Mouse (Mus musculus): Measurements from ENCODE around the gene Cd200r1. TPM values are rescaled to one million over a fixed set of nuclear protein-coding genes. Genes with fewer than 3 reads are reported as not detected.

Cd200r1 gene
- total RNA-seq (2021): not detected

DNA sequence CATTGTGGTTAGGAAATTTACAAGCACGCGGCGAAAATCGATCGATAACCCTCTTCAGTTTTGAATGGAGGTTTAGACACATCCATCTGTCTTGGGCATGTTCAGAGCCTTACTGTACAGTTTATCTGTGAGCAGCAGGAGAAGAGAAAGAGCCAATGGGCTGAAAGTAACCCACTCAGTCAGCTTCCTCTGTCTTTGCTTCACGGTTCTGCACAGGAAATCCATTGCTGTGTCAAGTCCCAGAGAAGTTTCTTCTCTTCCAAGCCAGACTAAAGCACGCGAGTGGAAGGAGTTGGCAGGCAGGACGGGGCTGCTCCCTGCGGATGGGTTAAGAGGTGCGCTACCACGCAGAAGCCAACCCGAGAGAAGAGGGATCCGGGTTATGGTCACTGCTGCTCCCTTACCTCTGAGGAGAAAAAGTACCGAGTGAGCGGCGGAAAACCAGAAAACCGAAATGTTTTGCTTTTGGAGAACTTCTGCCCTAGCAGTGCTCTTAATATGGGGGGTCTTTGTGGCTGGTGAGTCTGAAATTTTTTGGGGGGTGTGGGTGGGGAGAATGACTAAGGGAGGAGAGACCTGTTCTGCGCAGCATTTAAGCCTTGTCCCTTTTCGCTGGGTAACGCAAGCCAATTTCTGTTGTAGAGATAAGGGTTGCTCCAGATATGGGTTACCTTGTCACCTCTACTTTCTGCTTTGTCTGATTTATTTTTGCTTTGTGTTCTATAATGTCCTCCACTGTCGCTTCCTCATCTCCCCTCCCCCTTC lies at the start of gene Cd200r1:
TSS of gene Cd200r1 (plus strand) at position 182 of the 765 bp plus-strand sequence.
- intact Hi-C loops (cut with DNase I): loop anchor here (5.0 to 10.0 kb wide), 2 partner anchors 327 to 359 kb away; partner anchors contain the start of gene Ccdc80
- DNase-seq: no peak

DNA sequence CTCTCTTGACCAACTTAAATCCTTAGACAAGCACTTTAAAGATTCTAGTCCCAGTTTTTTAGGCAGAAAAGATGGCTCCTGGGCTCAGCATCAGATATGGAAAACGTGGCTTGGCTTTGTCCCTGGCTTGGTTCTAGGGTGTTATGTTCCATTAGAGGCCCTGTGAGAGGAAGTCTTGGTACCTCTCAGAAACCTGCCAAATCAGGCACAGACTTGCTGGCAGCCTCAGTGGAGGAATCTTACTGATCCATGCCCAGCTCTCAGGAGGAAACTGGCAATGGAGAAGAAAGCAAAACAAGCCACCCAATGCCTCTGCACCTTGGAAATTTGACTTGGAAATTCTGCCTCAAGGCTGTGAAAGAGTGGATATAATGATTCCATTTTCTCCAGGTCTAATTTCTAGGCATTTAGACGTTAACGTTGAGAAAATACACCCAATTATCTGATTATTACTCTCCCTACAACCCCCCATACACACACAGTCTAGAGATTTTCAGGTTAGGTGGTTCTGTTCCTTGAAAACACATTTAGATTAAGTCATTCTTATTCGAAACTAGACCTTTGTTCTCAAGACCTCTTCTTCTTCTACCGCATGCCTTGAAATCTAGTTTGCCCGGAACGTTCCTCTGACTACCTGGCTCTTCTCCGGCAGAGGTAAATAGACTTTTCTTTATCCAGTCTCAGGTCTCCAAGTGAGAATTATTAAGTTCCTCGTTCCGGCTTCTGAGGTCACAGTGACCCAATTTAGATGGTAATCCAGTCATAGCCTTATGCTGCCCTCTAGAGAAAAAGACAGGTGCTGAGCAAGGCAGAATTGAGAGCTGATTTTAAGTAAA lies 49.0 kb upstream of the Cd200r1 start:
- intact Hi-C loops (cut with DNase I): loop anchor here (10.0 kb wide), 1 partner anchor 232 kb away; no protein-coding TSS in a partner anchor
- DNase-seq: no peak

DNA sequence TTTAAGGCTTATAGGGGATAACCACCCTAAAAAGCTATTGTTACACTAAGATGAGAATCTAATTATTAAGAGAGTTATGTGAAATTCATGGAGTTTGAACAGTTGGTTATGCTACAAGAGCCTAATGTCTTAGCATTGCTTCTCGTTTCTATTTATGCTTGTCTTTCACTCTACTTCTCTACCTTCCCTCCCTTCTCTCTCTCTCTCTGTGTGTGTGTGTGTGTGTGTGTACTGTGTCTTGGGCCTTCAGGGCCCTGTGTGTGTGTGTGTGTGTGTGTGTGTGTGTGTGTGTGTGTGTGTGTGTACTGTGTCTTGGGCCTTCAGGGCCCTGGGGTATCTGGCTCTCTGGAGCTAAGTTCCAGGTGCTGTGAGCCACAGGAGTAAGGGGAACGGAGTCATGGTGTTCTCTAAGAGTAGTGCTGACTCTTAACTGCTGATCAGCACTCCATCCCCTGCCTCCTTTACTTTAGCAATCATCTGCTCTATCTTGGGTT lies 48.3 kb upstream of the Cd200r1 start:
- no peak for DNase-seq
- intact Hi-C loops (cut with DNase I): loop anchor here (10.0 kb wide), 1 partner anchor 232 kb away; no protein-coding TSS in a partner anchor

DNA sequence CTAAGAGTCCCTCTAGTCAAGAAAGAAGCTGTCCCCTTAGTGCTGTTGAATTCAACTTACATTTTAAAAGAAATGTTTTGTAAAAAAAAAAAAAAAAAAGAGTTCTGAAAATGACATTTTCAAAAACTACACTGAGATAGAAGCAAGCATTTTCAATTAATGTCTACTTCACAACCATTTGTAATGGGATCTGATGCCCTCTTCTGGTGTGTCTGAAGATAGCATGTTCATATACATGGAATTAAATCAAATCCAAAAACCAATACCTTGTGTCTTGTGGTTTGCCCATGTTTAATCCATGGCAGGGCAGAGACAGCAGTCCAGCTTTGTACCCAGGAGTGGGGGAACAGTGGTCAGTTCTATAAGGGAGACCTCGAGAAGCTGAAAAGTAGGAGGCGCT lies 47.7 kb upstream of the Cd200r1 start:
- DNase-seq: no peak
- intact Hi-C loops (cut with DNase I): loop anchor here (10.0 kb wide), 1 partner anchor 233 kb away; no protein-coding TSS in a partner anchor

DNA sequence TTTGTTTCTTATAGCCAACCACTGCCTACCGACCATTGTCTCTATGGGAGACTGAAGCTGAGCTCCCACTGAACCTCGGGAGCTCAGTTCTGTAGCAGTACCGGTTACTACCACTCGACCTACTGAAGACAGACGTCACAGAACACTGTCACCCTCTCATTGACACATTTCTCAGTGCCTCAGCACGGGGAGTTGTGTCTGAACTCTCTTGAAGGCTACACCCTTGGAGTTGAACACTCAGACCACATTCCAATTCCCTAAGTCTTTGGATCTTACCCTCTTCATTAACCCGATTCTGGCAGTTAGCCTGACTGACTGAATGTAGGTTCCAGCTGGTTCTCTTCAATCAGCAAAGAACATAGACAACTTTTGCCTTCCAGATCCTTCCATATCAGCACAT lies 46.2 kb upstream of the Cd200r1 start:
- no peak for DNase-seq
- intact Hi-C loops (cut with DNase I): loop anchor here (10.0 kb wide), 1 partner anchor 235 kb away; no protein-coding TSS in a partner anchor

DNA sequence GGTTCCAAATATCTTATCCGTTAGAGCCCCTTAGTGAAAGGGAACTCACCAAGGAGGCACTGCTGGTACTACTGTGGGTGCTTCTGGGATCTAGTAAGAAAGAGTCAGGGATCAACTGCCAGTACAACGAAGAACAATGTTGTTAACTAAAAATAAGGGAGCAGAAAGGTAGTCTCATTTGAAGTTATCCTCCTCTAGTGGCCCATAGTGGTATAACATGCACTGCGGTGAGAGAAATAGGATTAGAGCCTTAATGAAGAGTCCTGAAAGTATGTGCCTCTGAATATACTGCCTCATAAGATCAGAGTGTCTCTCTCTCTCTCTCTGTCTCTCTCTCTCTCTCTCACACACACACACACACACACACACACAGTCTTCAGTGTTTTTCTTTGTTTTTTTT lies 45.0 kb upstream of the Cd200r1 start:
- no peak for DNase-seq
- intact Hi-C loops (cut with DNase I): no loop called here

DNA sequence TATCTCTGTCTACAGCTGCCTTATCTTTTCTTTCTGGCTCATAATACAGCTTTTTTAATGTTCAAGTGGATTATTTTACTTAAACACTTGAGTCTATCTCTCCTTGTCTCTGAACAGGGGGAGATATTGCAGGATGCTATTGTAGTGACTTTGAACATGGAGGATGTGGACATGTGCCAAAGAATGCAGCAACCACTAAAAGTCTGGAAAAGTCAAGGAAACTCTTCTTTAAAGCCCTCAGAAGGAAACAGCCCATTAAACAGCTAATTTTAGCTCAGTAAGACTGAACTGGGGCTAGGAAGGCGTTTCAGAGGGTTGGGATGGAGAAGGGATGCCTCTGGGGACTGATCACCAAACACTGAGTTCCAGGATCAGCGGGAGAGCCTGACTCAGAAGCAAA lies 42.9 kb upstream of the Cd200r1 start:
- DNase-seq: no peak
- intact Hi-C loops (cut with DNase I): no loop called here

DNA sequence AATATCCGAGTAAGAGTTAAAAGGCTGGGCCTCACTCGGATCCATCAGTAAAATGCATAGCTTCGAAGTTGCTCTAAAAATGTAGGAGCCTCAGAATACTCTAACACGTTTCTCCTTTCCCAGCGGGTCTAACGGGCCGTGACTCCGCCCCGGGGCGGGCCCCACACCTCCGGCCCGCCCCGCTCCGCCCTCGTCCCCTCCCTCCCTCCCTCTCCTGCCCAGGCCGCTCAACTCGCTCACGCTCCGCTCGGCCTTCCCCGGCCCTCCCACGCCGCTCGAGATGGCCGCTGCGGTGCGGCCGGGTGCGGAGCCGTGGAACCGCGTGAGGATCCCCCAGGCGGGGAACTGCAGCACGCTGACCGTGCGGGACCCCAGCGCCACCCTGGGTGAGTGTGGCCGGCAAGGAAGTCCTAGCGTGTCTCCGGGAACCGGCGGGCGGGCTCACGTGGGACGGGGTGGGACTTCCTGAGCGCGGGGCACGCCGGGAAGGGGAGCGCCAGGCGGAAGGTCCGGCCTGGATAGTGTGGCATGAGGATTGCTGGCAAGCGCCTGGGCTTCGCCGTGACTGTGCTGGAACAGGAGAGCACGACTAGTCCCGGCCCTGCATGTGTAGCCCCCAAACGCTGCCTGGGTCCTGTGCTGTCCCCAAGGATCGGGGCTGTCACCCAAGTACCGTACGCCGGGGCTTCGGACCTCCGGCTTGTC lies 41.3 kb upstream of the Cd200r1 start, which contains the start of gene Nepro:
TSS of gene Nepro (plus strand) at position 219 of the 705 bp plus-strand sequence.
- intact Hi-C loops (cut with DNase I): no loop called here
- peak; percentile 94 for DNase-seq

DNA sequence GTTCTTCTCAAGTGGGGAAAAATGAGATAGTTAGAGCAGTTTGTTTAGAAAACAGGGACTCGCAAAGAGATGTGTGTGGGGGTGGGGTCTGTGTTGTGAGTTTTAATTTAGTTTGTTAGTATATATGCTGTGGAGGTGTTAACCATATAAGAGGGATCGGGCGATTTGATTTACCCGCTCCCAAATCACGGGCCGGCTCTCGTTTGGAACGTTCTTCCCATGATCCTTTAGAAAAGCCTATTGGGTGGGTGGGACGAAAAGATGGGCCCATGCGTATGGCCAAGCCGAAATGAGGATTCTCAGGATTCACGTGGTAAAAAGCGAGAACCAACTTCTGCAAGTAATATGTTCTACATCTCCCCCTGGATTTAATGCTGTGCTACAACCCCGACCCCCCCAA lies 40.7 kb upstream of the Cd200r1 start:
- peak; percentile 34 for DNase-seq
- intact Hi-C loops (cut with DNase I): no loop called here

DNA sequence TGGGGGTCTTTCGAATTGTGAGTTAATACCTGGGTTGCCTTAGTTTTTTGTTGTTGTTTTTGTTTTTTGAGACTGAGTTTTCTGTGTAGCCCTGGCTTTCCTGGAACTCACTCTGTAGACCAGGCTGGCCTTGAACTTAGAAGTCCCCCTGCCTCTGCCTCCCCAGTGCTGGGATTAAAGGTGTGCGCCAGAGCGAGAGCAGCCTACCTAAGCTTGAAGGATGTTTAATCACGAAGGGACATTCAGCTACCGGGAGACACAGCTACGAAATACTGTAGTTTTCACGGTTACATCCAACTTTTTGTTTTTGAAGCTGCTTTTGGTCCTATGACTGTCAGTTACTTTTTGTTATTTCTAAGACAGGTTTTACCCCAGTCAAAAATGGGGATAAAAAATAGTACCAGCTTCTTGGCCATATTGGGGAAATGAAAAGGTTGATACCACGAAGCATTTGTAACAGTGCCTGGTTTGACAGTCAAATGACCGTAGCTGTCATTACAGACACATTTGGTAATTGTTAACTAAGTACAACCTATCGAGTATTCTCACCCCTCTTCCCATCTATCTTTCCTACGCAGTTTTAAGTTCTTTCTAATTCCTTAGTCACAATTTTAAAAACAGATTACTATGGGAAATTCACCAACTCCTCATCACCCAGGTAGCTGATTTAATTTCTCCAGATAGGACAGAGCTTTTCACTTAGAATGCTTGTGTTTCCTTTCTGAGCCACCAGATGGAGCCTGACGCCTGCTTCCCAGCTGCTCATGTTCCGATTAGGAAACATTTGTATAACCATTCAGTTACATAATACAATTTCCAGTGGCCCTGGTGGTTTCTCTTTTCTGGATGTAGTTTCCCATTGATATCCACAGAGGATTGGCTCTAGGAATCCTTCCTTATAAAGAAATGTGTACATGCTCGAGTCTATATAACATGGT lies 40.0 kb upstream of the Cd200r1 start:
- intact Hi-C loops (cut with DNase I): no loop called here
- peak; percentile 56 for DNase-seq

DNA sequence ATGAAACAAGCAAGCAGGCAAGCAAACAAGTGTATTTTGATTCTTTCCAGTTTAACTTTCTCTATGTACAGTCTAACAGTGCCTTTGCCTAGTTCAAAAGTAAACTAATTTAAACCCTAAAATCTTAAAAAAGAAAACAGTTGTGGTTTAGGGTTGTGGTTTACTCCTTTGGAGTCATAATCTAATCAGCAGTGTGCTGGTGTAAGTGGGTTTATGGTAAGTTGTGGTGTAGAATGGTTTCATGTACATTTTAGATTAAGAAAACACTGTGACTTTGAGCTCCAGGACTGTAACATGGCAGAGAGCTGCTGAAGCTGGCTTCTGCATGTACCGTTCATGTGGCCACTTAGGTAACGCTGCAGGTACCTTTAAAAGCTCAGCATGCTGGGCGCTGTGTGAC lies 38.0 kb upstream of the Cd200r1 start:
- DNase-seq: no peak
- intact Hi-C loops (cut with DNase I): no loop called here

DNA sequence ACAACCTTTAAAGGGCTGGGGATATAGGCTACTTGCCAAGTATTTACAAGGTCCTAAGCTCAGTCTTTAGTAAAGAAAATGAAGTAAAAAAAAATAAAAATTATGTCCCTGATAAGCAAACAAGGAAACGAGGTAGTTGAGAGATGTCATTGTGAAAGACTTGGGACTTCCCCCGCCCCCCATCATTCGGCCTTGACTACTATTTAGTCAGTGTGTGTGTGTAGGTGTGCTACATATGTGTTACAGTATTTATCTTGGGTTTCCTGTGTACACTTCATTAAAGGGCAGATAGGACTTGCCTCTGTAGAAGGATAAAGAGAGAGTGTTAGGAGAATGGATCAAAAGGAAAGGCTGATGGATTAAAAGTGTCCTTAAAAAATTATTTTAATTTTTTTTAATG lies 31.5 kb upstream of the Cd200r1 start:
- intact Hi-C loops (cut with DNase I): no loop called here
- no peak for DNase-seq

DNA sequence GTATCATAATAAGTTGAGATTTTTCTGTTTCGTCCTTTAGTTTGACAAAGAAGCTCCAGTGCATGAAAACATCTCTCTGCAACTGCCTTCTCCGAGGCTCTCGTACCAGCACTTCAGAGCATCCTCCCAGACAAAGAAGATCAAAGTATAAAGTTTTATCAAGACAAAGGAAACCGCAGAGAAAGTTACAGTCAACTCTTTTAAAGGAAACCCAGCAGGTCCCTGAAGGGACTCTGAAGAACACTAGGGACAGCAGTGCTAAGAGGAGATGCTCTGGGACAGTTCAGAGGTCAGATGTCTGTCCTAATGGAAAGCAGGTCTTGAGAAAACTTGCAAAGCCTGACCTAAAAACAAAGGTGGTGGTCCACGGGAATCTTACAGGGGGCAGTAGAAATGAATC lies 29.9 kb upstream of the Cd200r1 start:
- intact Hi-C loops (cut with DNase I): no loop called here

DNA sequence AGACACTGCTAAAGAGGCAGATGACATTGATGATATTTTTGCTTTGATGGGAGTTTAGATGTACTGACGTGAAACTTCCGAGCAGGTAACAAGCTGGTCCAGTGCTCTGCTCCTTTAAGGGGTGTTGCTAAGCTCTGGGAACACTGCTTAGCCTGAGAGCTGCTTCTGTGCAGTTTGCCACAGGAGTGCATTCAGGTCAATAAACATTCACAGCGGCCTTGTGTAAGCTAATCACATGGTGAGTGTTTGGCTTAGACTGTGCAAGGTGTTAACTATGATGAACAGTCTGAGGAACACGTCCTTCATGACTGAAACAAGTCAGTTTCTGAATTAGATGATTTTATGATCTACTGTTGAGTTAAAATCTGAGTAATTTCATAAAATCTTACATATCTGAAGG lies 29.4 kb upstream of the Cd200r1 start:
- DNase-seq: no peak
- intact Hi-C loops (cut with DNase I): no loop called here

More for the DNA sequence above, 29.9 kb upstream of the Cd200r1 start:
- DNase-seq: no peak

DNA sequence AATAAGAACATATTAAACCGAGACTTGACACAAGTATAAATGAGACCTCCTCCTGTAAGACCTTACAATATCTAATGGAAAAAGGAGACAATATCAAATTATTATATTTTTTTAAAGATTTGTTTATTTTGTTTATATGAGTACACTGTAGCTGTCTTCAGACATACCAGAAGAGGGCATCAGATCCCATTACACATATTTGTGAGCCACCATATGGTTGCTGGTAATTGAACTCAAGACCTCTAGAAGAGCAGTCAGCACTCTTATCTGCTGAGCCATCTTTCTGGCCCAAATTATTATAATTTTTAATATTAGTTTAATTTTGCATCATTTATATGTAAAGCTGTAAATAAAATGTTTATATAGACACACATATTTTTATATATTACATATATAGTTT lies 22.8 kb upstream of the Cd200r1 start:
- intact Hi-C loops (cut with DNase I): loop anchor here (5.0 kb wide), 1 partner anchor 350 kb away; the partner anchor contains the start of gene Ccdc80
- DNase-seq: no peak

DNA sequence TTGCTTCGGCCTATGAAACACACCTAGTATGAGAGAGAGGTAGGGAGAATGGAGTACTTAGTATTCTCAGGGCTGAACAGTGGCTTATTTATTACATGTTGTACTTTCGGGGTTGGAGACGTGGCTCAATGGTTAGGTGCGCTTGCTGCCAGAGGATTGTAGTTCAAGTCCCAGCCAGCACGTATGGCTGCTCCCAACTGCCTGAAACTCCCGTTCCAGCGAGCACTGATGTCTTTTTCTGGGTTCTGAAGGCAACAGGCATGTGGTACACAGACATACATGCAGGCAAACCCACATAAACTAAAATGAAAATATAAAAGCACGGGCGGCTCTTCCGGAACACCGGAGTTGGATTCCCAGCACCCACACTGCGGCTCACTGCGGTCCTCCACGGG lies 20.1 kb upstream of the Cd200r1 start:
- intact Hi-C loops (cut with DNase I): no loop called here
- DNase-seq: no peak

DNA sequence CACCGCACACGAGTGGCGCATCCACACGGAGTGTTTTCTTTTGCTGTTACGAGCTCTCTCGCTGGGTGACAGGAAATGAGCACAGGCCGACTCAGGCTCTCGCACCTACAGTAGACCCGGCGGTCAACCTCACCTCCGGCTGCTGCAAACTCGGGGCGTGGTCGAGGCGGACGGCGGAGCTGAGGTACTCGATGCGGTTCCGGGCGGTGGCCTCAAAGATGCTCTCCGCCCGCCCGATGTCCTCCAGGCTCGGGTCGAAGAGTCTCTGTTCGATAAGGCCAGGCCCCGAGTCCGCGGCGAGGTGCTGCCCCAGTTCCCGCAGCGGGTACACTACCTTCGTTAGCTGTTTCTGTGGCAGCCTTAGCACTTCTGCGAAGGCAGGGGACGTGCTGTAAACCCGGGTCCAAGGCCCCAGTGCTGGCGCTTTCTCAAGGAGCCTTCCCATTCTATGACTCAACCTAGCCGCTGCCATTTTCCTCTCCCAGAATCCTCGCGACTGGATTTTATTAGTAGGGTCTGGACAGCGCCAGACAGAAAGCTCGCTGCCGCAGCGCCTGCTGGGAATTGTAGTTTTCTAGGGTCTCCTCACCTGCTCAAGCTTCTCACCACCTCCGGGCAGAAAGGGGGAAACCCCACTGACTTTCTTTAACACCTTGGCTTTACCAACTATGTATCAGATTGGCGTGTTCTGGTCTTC lies 19.5 kb upstream of the Cd200r1 start, which contains the start of gene Gtpbp8:
TSS of gene Gtpbp8 (minus strand) at position 498 of the 697 bp plus-strand sequence.
- intact Hi-C loops (cut with DNase I): no loop called here
- DNase-seq: peak; percentile 81

DNA sequence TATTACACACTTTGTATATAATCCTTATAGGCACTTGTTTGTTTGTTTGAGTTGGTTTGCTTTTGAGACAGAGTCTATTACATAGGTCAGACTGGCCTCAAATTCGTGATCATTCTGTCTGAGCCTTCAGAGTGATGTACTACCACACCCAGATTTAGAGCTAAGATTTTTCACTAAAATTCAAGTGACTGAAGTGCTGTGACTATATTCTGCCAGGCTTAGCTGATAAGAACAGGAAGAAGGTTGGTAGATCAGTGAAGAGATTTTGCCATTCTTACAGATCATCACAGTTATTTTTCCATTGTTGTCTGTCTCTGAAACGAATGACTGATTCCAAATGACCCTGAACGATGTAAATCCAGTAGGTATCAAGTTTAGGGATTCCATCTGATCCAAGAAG lies 17.5 kb upstream of the Cd200r1 start:
- DNase-seq: no peak
- intact Hi-C loops (cut with DNase I): no loop called here

DNA sequence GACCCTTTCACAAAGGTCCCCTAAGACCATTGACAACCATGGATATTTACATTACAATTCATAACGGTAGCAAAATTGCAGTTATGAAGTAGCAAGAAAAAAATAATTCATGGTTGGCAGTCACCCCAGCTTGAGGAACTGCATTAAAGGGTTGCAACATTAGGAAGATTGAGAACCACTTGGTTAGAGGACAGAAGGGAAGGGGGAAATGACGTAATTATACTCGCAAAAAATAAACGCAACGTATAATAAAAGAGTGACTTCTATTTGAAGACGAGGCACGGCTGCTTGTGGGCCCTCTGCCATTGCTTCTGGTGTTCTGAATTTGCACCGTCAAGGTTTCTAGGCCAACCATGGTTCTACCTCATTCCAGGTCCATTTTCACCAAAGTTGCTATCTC lies 7.8 kb upstream of the Cd200r1 start:
- intact Hi-C loops (cut with DNase I): no loop called here
- no peak for DNase-seq

All from left cerebral cortex, postnatal 4 days (tissue).